Mouse (Mus musculus) hindbrain, postnatal 0 days (tissue): ENCODE data around the gene Tgtp1. TPM values are rescaled to one million over a fixed set of nuclear protein-coding genes. Genes with fewer than 3 reads are reported as not detected.
"Not testable (repeated sequence)": the region's sequence is repeated elsewhere in the genome, so short reads cannot be mapped to it uniquely, and the experiment has no call there.

Experiments
- ATAC-seq: fragments of 200-750 bp; cut with Nextera tagmentation; 2 replicates; pipeline ENCODE4 v1.8.0; 2017; ENCODE audit warnings: mild to moderate bottlenecking, moderate TSS enrichment, moderate library complexity
- DNase-seq: peaks from one replicate; pipeline ENCODE4 v3.0.0-alpha.2; 2015; ENCODE audit warnings: low spot score
- H3K27ac ChIP-seq: fragments of 300-500 bp; sonication (generic); 2 replicates; pipeline ENCODE4 v1.5.1; 2014; ENCODE audit warnings: mild to moderate bottlenecking
- H3K27me3 ChIP-seq: fragments of 300-500 bp; sonication (generic); 2 replicates; pipeline ENCODE4 v1.6.1; 2014; ENCODE audit warnings: low read length, mixed read lengths; ENCODE audit not compliant: insufficient read depth
- H3K36me3 ChIP-seq: fragments of 300-500 bp; sonication (generic); 2 replicates; pipeline ENCODE4 v1.6.1; 2014; ENCODE audit warnings: low read length, mixed read lengths; ENCODE audit not compliant: insufficient read depth
- H3K4me1 ChIP-seq: fragments of 300-500 bp; sonication (generic); 2 replicates; pipeline ENCODE4 v1.6.1; 2014; ENCODE audit warnings: antibody characterized with exemption, low read length, mixed read lengths; ENCODE audit not compliant: insufficient read depth
- H3K4me2 ChIP-seq: fragments of 300-500 bp; sonication (generic); 2 replicates; pipeline ENCODE4 v1.6.1; 2014; ENCODE audit warnings: low read depth, mild to moderate bottlenecking, low read length, moderate library complexity, mixed read lengths
- H3K4me3 ChIP-seq: fragments of 300-500 bp; sonication (generic); 2 replicates; pipeline ENCODE4 v1.5.1; 2014; ENCODE audit warnings: low read length
- H3K9ac ChIP-seq: fragments of 300-500 bp; sonication (generic); replicated peaks from 2 replicates; pipeline ENCODE4 v1.6.1; 2014; ENCODE audit warnings: mild to moderate bottlenecking, low read length, moderate library complexity, mixed read lengths
- H3K9me3 ChIP-seq: fragments of 300-500 bp; sonication (generic); 2 replicates; pipeline ENCODE4 v1.6.1; 2016; ENCODE audit warnings: low read length, mixed read lengths
- WGBS: fragments of 180-500 bp; shearing (Covaris S2); extraction: QIAGEN DNeasy Blood & Tissue Kit; methylation state at CpG from one replicate; pipeline ENCODE4 v1.1.7; 2014; 5-methylcytosine and 5-hydroxymethylcytosine counted together
- polyA plus RNA-seq: library from polyadenylated mRNA; unstranded; fragments of >200 nt; fragmentation: Nextera tagmentation; extraction: Ambion mirVana; gene quantifications from 2 replicates; pipeline ENCODE4 v1.2.1, GENCODE M21; 2015
- total RNA-seq: library from RNA; depleted of rRNA; stranded (reverse); fragments of >200 nt; gene quantifications from 2 replicates; pipeline ENCODE4 v1.2.3, GENCODE M21; 2014; rRNA removed

Gene Tgtp1
- total and polyA plus RNA-seq, 2 experiments from 2014 or later: 0.09 TPM; not detected in 1

GRCm38 (mm10) chr11:48980052-48980451 is 13.9 kb downstream of the Tgtp1 start:
- not testable (repeated sequence) for H3K27me3 ChIP-seq, H3K4me2 ChIP-seq, DNase-seq, H3K9me3 ChIP-seq, H3K9ac ChIP-seq, H3K4me1 ChIP-seq, H3K4me3 ChIP-seq, H3K36me3 ChIP-seq, H3K27ac ChIP-seq, ATAC-seq
- no CpG with 5 or more reads among the region's 5 CpGs for WGBS

GRCm38 (mm10) chr11:48979251-48979650 is 14.7 kb downstream of the Tgtp1 start, which contains the start of gene 9930111J21Rik1:
TSS of gene 9930111J21Rik1 (minus strand) at chr11:48979398.
- not testable (repeated sequence) for DNase-seq, H3K9me3 ChIP-seq, H3K4me2 ChIP-seq, H3K36me3 ChIP-seq, H3K4me3 ChIP-seq, H3K27me3 ChIP-seq, H3K4me1 ChIP-seq, H3K9ac ChIP-seq, ATAC-seq, H3K27ac ChIP-seq
- no CpG with 5 or more reads among the region's 3 CpGs for WGBS

- H3K9me3 ChIP-seq, H3K9ac ChIP-seq, H3K36me3 ChIP-seq, ATAC-seq, H3K4me3 ChIP-seq, H3K4me2 ChIP-seq, H3K27ac ChIP-seq, H3K4me1 ChIP-seq, DNase-seq, H3K27me3 ChIP-seq: not testable (repeated sequence)
- WGBS: no CpG with 5 or more reads among the region's 1 CpGs
Measured at GRCm38 (mm10) chr11:48978240-48978939, 15.6 kb downstream of the Tgtp1 start, which contains the start of gene Olfr56. TSS of gene Olfr56 (plus strand) at chr11:48978889.

GRCm38 (mm10) chr11:48974686-48975085 is 19.3 kb downstream of the Tgtp1 start:
- H3K27me3 ChIP-seq, ATAC-seq: not testable (repeated sequence)

GRCm38 (mm10) chr11:48946090-48946489 is 47.9 kb downstream of the Tgtp1 start, which contains the start of gene Psme2b:
TSS of gene Psme2b (minus strand) at chr11:48946190.
- H3K36me3 ChIP-seq, H3K9me3 ChIP-seq, H3K4me3 ChIP-seq, H3K4me1 ChIP-seq, ATAC-seq, H3K27ac ChIP-seq, H3K4me2 ChIP-seq, H3K9ac ChIP-seq, H3K27me3 ChIP-seq, DNase-seq: not testable (repeated sequence)
- WGBS: 95% methylated on average over 6 of the region's 6 CpGs

More at GRCm38 (mm10) chr11:48974686-48975085, 19.3 kb downstream of the Tgtp1 start:
- not testable (repeated sequence) for H3K4me2 ChIP-seq, H3K4me3 ChIP-seq, H3K4me1 ChIP-seq, H3K9me3 ChIP-seq, H3K36me3 ChIP-seq, H3K27ac ChIP-seq, DNase-seq, H3K9ac ChIP-seq
- WGBS: no CpG with 5 or more reads among the region's 1 CpGs

GRCm38 (mm10) chr11:48939286-48939685 is 54.7 kb downstream of the Tgtp1 start:
- H3K9ac ChIP-seq, ATAC-seq, H3K4me1 ChIP-seq, DNase-seq, H3K27me3 ChIP-seq, H3K27ac ChIP-seq, H3K4me2 ChIP-seq, H3K36me3 ChIP-seq, H3K4me3 ChIP-seq, H3K9me3 ChIP-seq: not testable (repeated sequence)

Other genes with a start within 250 kb of the Tgtp1 start
- gene Rack1, start 193.8 kb downstream of the Tgtp1 start, total RNA-seq: 897 and 958 TPM in 2 replicates
- 324 and 342 TPM in 2 replicates for gene Rack1, start 193.8 kb downstream of the Tgtp1 start, polyA plus RNA-seq
- gene Trim41, start 176.8 kb downstream of the Tgtp1 start, total RNA-seq: 42.1 and 43.3 TPM in 2 replicates
- gene Trim41, start 176.8 kb downstream of the Tgtp1 start, polyA plus RNA-seq: 5.5 and 7.1 TPM in 2 replicates
- gene Trim7, start 168.0 kb downstream of the Tgtp1 start, total RNA-seq: 4.0 and 7.7 TPM in 2 replicates
- 3.7 TPM in 2 replicates for gene Trim7, start 168.0 kb downstream of the Tgtp1 start, polyA plus RNA-seq
- gene Gm12184, start 167.5 kb downstream of the Tgtp1 start, total RNA-seq: 20.1 and 26.4 TPM in 2 replicates
- 5.7 and 6.0 TPM in 2 replicates for gene Gm12184, start 167.5 kb downstream of the Tgtp1 start, polyA plus RNA-seq
- 5.8 and 6.0 TPM in 2 replicates for gene Irgm1, start 122.5 kb downstream of the Tgtp1 start, total RNA-seq
- 6.3 and 8.2 TPM in 2 replicates for gene Irgm1, start 122.5 kb downstream of the Tgtp1 start, polyA plus RNA-seq
- gene Gm5431, start 92.0 kb downstream of the Tgtp1 start, total RNA-seq: 0.10 and 0.18 TPM in 2 replicates
- 0.08 and 0.28 TPM in 2 replicates for gene Gm5431, start 92.0 kb downstream of the Tgtp1 start, polyA plus RNA-seq
- gene Psme2b, start 48.0 kb downstream of the Tgtp1 start, total RNA-seq: 0.32 and 0.37 TPM in 2 replicates
- gene Psme2b, start 48.0 kb downstream of the Tgtp1 start, polyA plus RNA-seq: 1.4 and 1.7 TPM in 2 replicates
- gene Olfr56, start 15.3 kb downstream of the Tgtp1 start, total RNA-seq: 0.16 TPM in 1 of 2 replicates, not detected in the other
- gene Olfr56, start 15.3 kb downstream of the Tgtp1 start, polyA plus RNA-seq: 0.08 TPM in 1 of 2 replicates, not detected in the other
- 0.75 and 0.84 TPM in 2 replicates for gene 9930111J21Rik1, start 14.8 kb downstream of the Tgtp1 start, total RNA-seq
- 0.20 and 0.40 TPM in 2 replicates for gene 9930111J21Rik1, start 14.8 kb downstream of the Tgtp1 start, polyA plus RNA-seq
- gene Gm12185, start 1.9 kb downstream of the Tgtp1 start, total RNA-seq: not detected in 2 replicates
- gene Gm12185, start 1.9 kb downstream of the Tgtp1 start, polyA plus RNA-seq: 0.24 TPM in 1 of 2 replicates, not detected in the other
- gene 9930111J21Rik2, start 57.1 kb upstream of the Tgtp1 start, total RNA-seq: 0.78 and 1.7 TPM in 2 replicates
- 0.16 and 0.49 TPM in 2 replicates for gene 9930111J21Rik2, start 57.1 kb upstream of the Tgtp1 start, polyA plus RNA-seq
- not detected in 2 replicates for gene Tgtp2, start 70.0 kb upstream of the Tgtp1 start, total RNA-seq
- 0.20 and 0.52 TPM in 2 replicates for gene Tgtp2, start 70.0 kb upstream of the Tgtp1 start, polyA plus RNA-seq
- 0.68 TPM in 1 of 2 replicates, not detected in the other for gene Ifi47, start 82.4 kb upstream of the Tgtp1 start, total RNA-seq
- gene Ifi47, start 82.4 kb upstream of the Tgtp1 start, polyA plus RNA-seq: 1.2 and 1.6 TPM in 2 replicates
- gene Olfr1396, start 120.7 kb upstream of the Tgtp1 start, total RNA-seq: not detected in 2 replicates
- not detected in 2 replicates for gene Olfr1396, start 120.7 kb upstream of the Tgtp1 start, polyA plus RNA-seq
- gene Olfr1395, start 148.1 kb upstream of the Tgtp1 start, total RNA-seq: not detected in 2 replicates
- not detected in 2 replicates for gene Olfr1395, start 148.1 kb upstream of the Tgtp1 start, polyA plus RNA-seq
- not detected in 2 replicates for gene Olfr1394, start 160.2 kb upstream of the Tgtp1 start, total RNA-seq
- not detected in 2 replicates for gene Olfr1394, start 160.2 kb upstream of the Tgtp1 start, polyA plus RNA-seq
- gene Btnl9, start 193.0 kb upstream of the Tgtp1 start, total RNA-seq: 0.37 TPM in 1 of 2 replicates, not detected in the other
- 0.39 and 0.50 TPM in 2 replicates for gene Btnl9, start 193.0 kb upstream of the Tgtp1 start, polyA plus RNA-seq
- 20.2 and 25.0 TPM in 2 replicates for gene Zfp62, start 209.1 kb upstream of the Tgtp1 start, total RNA-seq
- 25.7 and 25.8 TPM in 2 replicates for gene Zfp62, start 209.1 kb upstream of the Tgtp1 start, polyA plus RNA-seq